Mouse (Mus musculus) limb, embryonic 13.5 days (tissue): Measurements from ENCODE around the gene Nbea. TPM values are rescaled to one million over a fixed set of nuclear protein-coding genes. Genes with fewer than 3 reads are reported as not detected.
A peak's percentile ranks its signal among the peaks of the same experiment; 100 is the strongest.

Experiments
- ATAC-seq: fragments of 200-750 bp; cut with Nextera tagmentation; 2 replicates; pipeline ENCODE4 v1.8.0; 2017; ENCODE audit warnings: low read depth, moderate number of reproducible peaks, moderate TSS enrichment; ENCODE audit not compliant: low FRiP score
- H3K27ac ChIP-seq: fragments of 300-500 bp; sonication (generic); 2 replicates; pipeline ENCODE4 v1.5.1; 2015; ENCODE audit warnings: inconsistent platforms, mild to moderate bottlenecking, moderate library complexity
- H3K27me3 ChIP-seq: fragments of 300-500 bp; sonication (generic); 2 replicates; pipeline ENCODE4 v1.6.1; 2015; ENCODE audit warnings: mild to moderate bottlenecking, inconsistent platforms
- H3K36me3 ChIP-seq: fragments of 300-500 bp; sonication (generic); 2 replicates; pipeline ENCODE4 v1.6.1; 2015; ENCODE audit warnings: inconsistent platforms, mild to moderate bottlenecking, moderate library complexity
- H3K4me1 ChIP-seq: fragments of 300-500 bp; sonication (generic); 2 replicates; pipeline ENCODE4 v1.6.1; 2015; ENCODE audit warnings: inconsistent platforms
- H3K4me2 ChIP-seq: fragments of 300-500 bp; sonication (generic); replicated peaks from 2 replicates; pipeline ENCODE4 v1.6.1; 2015; ENCODE audit warnings: inconsistent platforms, mild to moderate bottlenecking, moderate library complexity
- H3K4me3 ChIP-seq: fragments of 300-500 bp; sonication (generic); 2 replicates; pipeline ENCODE4 v1.5.1; 2015; ENCODE audit warnings: moderate library complexity, mild to moderate bottlenecking, inconsistent platforms
- H3K9ac ChIP-seq: fragments of 300-500 bp; sonication (generic); 2 replicates; pipeline ENCODE4 v1.6.1; 2015; ENCODE audit warnings: mild to moderate bottlenecking, inconsistent platforms
- H3K9me3 ChIP-seq: fragments of 300-500 bp; sonication (generic); 2 replicates; pipeline ENCODE4 v1.6.1; 2016; ENCODE audit warnings: inconsistent platforms
- WGBS: fragments of 180-500 bp; shearing (Covaris S2); methylation state at CpG from one replicate; pipeline ENCODE4 v1.1.7; 2015; 5-methylcytosine and 5-hydroxymethylcytosine counted together
- polyA plus RNA-seq: library from polyadenylated mRNA; unstranded; fragments of >200 nt; fragmentation: Nextera tagmentation; extraction: Ambion mirVana; gene quantifications from 2 replicates; pipeline ENCODE4 v1.2.1, GENCODE M21; 2015

Nbea gene
- polyA plus RNA-seq, 1 experiment from 2014 or later = 19.4 TPM

- H3K27me3 ChIP-seq = no peaks in the 10 kb centered on the region
- peak overlapping the region; percentile 29 for H3K4me2 ChIP-seq
- WGBS = 21% methylated on average over 11 of the region's 11 CpGs
- ATAC-seq = peak; percentile 64
- no peaks in the 10 kb centered on the region for H3K9me3 ChIP-seq
- no peaks in the 10 kb centered on the region for H3K36me3 ChIP-seq
- H3K4me3 ChIP-seq = no peak overlapping the region
- peaks cover 28% of the 10 kb centered on the region for H3K4me1 ChIP-seq
- no peak overlapping the region for H3K27ac ChIP-seq
- no peak overlapping the region for H3K9ac ChIP-seq
Measured at GRCm38 (mm10) chr3:55755805-55756601, 427.5 kb downstream of the Nbea start.

DNA sequence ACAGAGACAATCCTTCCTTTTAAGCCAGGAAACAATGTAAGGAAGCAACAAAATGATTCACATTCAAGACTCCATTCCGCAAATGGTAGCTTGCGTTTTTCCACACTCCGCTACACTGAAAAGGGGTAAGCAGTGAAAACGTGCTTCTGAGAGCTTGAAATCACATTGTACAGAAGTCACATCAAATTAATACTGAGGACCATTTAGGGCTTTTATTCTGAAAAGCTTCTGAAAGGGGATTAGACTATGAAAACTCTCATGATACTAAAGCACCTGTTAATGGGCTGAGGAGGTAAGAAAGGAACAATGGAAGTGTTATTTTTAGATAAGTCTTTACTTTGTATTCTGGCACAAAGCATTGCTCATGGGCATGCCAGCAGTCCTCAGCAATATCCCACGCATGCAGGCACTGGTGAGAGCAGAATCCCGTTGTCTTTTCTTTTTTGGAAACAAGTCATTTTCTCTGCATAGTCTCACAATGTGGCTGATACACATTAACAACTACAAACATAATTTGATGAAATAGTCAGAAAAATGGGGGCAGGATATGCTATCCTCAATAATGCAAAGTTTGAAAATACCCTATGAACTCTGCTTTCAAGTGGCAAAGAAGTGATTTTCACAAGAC, 428.4 kb downstream of the Nbea start:
- Histone ChIP-seq H3K4me2 (no peak overlapping the region), H3K9me3 (no peaks in the 10 kb centered on the region), H3K4me3 (no peak overlapping the region), H3K27me3 (no peaks in the 10 kb centered on the region), H3K27ac (no peak overlapping the region), H3K9ac (no peak overlapping the region), H3K4me1 (peaks cover 31% of the 10 kb centered on the region), H3K36me3 (no peaks in the 10 kb centered on the region)
- no peak for ATAC-seq
- WGBS = 87% methylated on average over 6 of the region's 6 CpGs

DNA sequence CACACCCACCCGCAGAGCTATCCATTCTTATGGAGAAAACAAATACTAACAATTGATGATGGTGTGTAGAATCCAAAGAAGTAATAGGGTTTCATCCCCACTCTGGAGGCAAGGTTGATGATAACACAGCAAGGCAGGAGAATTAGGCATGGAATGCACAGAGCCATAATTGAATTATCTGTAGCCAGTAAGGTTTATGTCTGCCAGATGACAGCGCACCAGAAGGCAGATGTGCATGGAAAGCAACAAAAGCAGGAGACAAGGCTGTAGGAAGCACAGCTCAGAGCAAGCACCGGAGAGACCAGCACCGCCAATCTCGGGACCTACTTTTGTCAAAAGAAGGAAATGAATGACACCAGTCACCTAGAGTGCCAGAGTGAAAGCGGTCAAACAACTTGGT, 429.6 kb downstream of the Nbea start:
- H3K4me2 ChIP-seq = no peak overlapping the region
- peaks cover 31% of the 10 kb centered on the region for H3K4me1 ChIP-seq
- no peak overlapping the region for H3K4me3 ChIP-seq
- no peaks in the 10 kb centered on the region for H3K9me3 ChIP-seq
- ATAC-seq = no peak
- H3K36me3 ChIP-seq = no peaks in the 10 kb centered on the region
- H3K27me3 ChIP-seq = no peaks in the 10 kb centered on the region
- 95% methylated on average over 6 of the region's 6 CpGs for WGBS
- H3K27ac ChIP-seq = no peak overlapping the region
- H3K9ac ChIP-seq = no peak overlapping the region

DNA sequence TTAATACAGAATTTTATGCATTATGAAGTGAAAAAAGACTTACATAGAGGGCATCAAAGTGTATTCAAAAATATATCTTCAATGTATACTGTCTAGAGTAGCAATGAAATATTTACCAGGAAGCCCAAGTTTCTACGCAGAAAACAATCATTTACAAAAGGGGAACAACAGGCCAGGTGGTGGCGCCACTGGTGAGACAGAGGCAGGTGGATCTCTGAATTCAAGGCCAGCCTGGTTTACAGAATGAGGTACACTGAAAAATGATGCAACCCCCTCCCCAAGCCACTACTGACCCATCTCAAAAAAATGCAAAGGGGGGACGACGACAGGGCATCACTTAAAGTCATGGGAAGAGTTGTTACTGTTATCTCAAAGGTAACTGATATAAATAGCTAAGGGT, 430.9 kb downstream of the Nbea start:
- no peak overlapping the region for H3K4me3 ChIP-seq
- no peak overlapping the region for H3K4me2 ChIP-seq
- peaks cover 31% of the 10 kb centered on the region for H3K4me1 ChIP-seq
- H3K27me3 ChIP-seq = no peaks in the 10 kb centered on the region
- no peaks in the 10 kb centered on the region for H3K9me3 ChIP-seq
- 80% methylated on average over 4 of the region's 4 CpGs for WGBS
- no peak for ATAC-seq
- H3K9ac ChIP-seq = no peak overlapping the region
- H3K36me3 ChIP-seq = no peaks in the 10 kb centered on the region
- no peak overlapping the region for H3K27ac ChIP-seq

GRCm38 (mm10) chr3:55751363-55751762, 432.1 kb downstream of the Nbea start:
- peaks cover 24% of the 10 kb centered on the region for H3K4me1 ChIP-seq
- no peak for ATAC-seq
- no peak overlapping the region for H3K4me2 ChIP-seq
- no peak overlapping the region for H3K27ac ChIP-seq
- H3K9me3 ChIP-seq = no peaks in the 10 kb centered on the region
- no peak overlapping the region for H3K9ac ChIP-seq
- H3K27me3 ChIP-seq = no peaks in the 10 kb centered on the region
- no peak overlapping the region for H3K4me3 ChIP-seq
- no peaks in the 10 kb centered on the region for H3K36me3 ChIP-seq
- 24% methylated on average over 5 of the region's 5 CpGs for WGBS

DNA sequence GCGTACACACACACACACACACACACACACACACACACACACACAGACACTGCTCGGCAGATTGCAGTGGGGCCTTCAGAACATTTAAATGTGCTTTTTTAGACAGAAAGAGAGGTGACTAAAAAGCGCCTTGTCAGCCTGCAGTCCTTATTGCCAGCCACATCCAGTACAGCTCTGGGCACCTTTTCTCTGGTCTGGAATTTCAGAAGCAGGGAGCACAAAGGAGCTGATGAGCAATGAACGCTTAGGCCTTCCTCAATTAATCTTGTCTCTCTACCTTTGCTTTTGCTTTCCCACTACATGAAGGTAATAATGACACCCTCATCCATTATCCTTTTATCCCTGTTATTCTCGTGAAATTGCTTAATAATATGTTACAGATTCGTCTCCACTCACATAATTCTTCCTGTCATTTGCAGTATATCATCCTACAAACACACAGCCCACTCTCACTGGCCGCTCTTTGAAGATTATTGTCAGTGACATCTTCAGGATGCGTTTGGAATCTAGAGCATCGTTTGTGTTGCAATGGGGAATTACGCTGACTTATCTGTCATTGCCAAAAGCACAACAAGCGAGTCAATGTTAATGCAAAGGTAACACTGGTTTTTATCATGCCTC, 432.9 kb downstream of the Nbea start:
- H3K4me3 ChIP-seq = no peak overlapping the region
- no peaks in the 10 kb centered on the region for H3K9me3 ChIP-seq
- 51% methylated on average over 11 of the region's 11 CpGs for WGBS
- H3K36me3 ChIP-seq = no peaks in the 10 kb centered on the region
- H3K9ac ChIP-seq = no peak overlapping the region
- no peak for ATAC-seq
- peaks cover 16% of the 10 kb centered on the region for H3K4me1 ChIP-seq
- no peak overlapping the region for H3K4me2 ChIP-seq
- H3K27ac ChIP-seq = no peak overlapping the region
- no peaks in the 10 kb centered on the region for H3K27me3 ChIP-seq

- WGBS = 82% methylated on average over 5 of the region's 5 CpGs
- Histone ChIP-seq H3K9ac (no peak overlapping the region), H3K9me3 (no peaks in the 10 kb centered on the region), H3K36me3 (no peaks in the 10 kb centered on the region), H3K27ac (no peak overlapping the region), H3K4me3 (no peak overlapping the region), H3K4me2 (no peak overlapping the region), H3K4me1 (peaks cover 8% of the 10 kb centered on the region; the same call in 1 of the 2 replicates), H3K27me3 (no peaks in the 10 kb centered on the region)
- no peak for ATAC-seq
Measured at GRCm38 (mm10) chr3:55743885-55744284, 439.6 kb downstream of the Nbea start.

GRCm38 (mm10) chr3:55742654-55743053, 440.8 kb downstream of the Nbea start:
- no peak for ATAC-seq
- 73% methylated on average over 4 of the region's 4 CpGs for WGBS
- no peak overlapping the region for H3K27ac ChIP-seq

GRCm38 (mm10) chr3:55742218-55742617, 441.3 kb downstream of the Nbea start:
- no peaks in the 10 kb centered on the region for H3K27me3 ChIP-seq
- no peak overlapping the region for H3K9ac ChIP-seq
- H3K4me2 ChIP-seq = no peak overlapping the region
- H3K9me3 ChIP-seq = no peaks in the 10 kb centered on the region
- H3K4me3 ChIP-seq = no peak overlapping the region
- 63% methylated on average over 5 of the region's 5 CpGs for whole genome bisulfite sequencing
- no peaks in the 10 kb centered on the region for H3K36me3 ChIP-seq
- no peak for ATAC-seq
- H3K4me1 ChIP-seq = peaks cover 8% of the 10 kb centered on the region; the same call in 1 of the 2 replicates
- H3K27ac ChIP-seq = no peak overlapping the region

More at GRCm38 (mm10) chr3:55742654-55743053, 440.8 kb downstream of the Nbea start:
- H3K4me2 ChIP-seq = no peak overlapping the region
- H3K4me1 ChIP-seq = peaks cover 8% of the 10 kb centered on the region; the same call in 1 of the 2 replicates
- no peaks in the 10 kb centered on the region for H3K9me3 ChIP-seq
- no peaks in the 10 kb centered on the region for H3K36me3 ChIP-seq
- H3K4me3 ChIP-seq = no peak overlapping the region
- no peak overlapping the region for H3K9ac ChIP-seq
- H3K27me3 ChIP-seq = no peaks in the 10 kb centered on the region

DNA sequence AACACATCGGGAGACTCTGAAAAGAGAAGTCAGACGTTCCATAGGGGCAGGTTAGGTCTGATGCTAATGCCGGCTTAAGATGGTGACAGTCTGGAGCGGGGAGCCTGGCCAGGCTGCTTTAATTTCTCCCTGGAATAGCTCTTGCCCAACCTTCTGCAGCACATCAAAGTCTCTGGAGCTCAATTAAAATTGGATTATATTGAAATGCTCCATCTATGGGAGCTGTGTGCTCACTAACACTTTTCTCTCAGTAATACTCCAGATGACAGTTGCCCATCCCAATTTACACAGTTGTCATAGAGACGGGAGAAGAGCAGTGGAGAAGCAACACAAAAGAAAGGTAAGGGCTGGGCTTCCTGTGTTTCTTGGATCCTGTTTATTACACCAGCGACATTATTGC, 442.1 kb downstream of the Nbea start:
- H3K4me1 ChIP-seq = peaks cover 8% of the 10 kb centered on the region; the same call in 1 of the 2 replicates
- no peaks in the 10 kb centered on the region for H3K27me3 ChIP-seq
- no peak overlapping the region for H3K9ac ChIP-seq
- ATAC-seq = no peak
- no peak overlapping the region for H3K27ac ChIP-seq
- no peak overlapping the region for H3K4me3 ChIP-seq
- 49% methylated on average over 6 of the region's 6 CpGs for WGBS
- H3K36me3 ChIP-seq = no peaks in the 10 kb centered on the region
- no peaks in the 10 kb centered on the region for H3K9me3 ChIP-seq
- no peak overlapping the region for H3K4me2 ChIP-seq

DNA sequence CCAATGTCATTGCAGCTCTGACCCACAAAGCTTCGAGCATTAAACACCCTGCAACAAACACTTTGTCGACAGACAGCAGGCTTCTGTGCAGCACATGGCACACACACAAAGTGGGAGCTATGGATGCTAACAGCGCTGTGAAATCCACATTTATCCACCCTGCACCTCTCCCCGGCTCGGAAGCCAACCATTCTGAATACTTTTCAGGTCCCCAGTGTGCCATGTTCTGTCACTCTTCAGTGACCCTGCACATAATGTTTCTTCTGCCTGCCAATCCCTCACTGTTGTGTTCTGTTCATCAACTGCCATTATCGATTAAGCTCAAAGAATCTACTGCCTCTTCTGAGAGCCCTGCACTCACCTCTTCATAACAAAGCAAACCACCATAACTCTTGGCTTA, 449.8 kb downstream of the Nbea start:
- Histone ChIP-seq H3K4me1 (no peaks in the 10 kb centered on the region), H3K9ac (no peak overlapping the region), H3K27me3 (no peaks in the 10 kb centered on the region), H3K9me3 (no peaks in the 10 kb centered on the region), H3K4me3 (no peak overlapping the region), H3K27ac (no peak overlapping the region), H3K4me2 (no peak overlapping the region), H3K36me3 (no peaks in the 10 kb centered on the region)
- 80% methylated on average over 6 of the region's 6 CpGs for WGBS
- ATAC-seq = no peak

DNA sequence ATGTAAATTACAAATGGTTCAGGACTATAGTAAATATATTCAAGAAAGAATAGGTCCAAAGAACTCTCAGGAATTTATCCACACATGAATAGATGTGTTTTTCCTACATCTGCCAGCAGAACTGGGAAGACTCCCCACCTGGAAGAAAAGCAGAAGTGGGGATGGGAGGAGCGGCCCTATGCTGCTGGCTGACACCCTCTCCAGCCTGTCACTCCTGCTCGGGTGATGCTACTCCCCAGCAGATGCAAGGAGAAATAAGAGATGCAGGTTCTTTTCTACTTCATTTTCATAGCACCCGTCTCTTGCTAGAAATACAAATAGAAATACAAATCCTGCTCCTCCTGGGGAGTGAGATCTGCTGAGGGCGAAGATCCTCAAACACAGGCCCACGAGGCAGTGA, 453.0 kb downstream of the Nbea start:
- Histone ChIP-seq H3K4me1 (no peaks in the 10 kb centered on the region), H3K27me3 (no peaks in the 10 kb centered on the region), H3K36me3 (no peaks in the 10 kb centered on the region), H3K4me2 (no peak overlapping the region), H3K9ac (no peak overlapping the region), H3K27ac (no peak overlapping the region), H3K9me3 (no peaks in the 10 kb centered on the region), H3K4me3 (no peak overlapping the region)
- 76% methylated on average over 5 of the region's 5 CpGs for WGBS
- ATAC-seq = no peak
